Mouse (Mus musculus): ENCODE measurements around the gene Rbm17. TPM values are rescaled to one million over a fixed set of nuclear protein-coding genes. Genes with fewer than 3 reads are reported as not detected.
A peak's percentile ranks its signal among the peaks of the same experiment; 100 is the strongest.

Rbm17 gene
- polyA plus RNA-seq, 1 experiment from 2014 or later: 125 TPM

GRCm38 (mm10) chr2:11557244-11557643 lies 46.7 kb downstream of the Rbm17 start:
- ATAC-seq (ENCODE audit: low FRiP score, low TSS enrichment) (no peak), DNase-seq (no peak)
- WGBS: 66% methylated on average over 3 of the region's 3 CpGs
- Histone ChIP-seq H3K9ac (replicated peaks; ENCODE audit: low read length) (no peak overlapping the region), H3K9me3 (ENCODE audit: control insufficient read depth, low read length) (no peaks in the 10 kb centered on the region), H3K27me3 (ENCODE audit: control insufficient read depth, insufficient read depth, low read length) (peaks cover 14% of the 10 kb centered on the region; the same call in 1 of the 2 replicates), H3K4me2 (ENCODE audit: low read length) (no peak overlapping the region), H3K4me1 (ENCODE audit: control insufficient read depth, insufficient read depth, low read length) (peaks cover 8% of the 10 kb centered on the region), H3K36me3 (ENCODE audit: control insufficient read depth, insufficient read depth, low read length) (no peaks in the 10 kb centered on the region), H3K4me3 (replicated peaks; ENCODE audit: low read depth, low read length) (no peak overlapping the region), H3K27ac (replicated peaks; ENCODE audit: low read depth, low read length) (no peak overlapping the region)

GRCm38 (mm10) chr2:11555316-11555715 lies 48.6 kb downstream of the Rbm17 start:
- WGBS: 57% methylated on average over 6 of the region's 6 CpGs
- ATAC-seq (ENCODE audit: low FRiP score, low TSS enrichment) (no peak), DNase-seq (no peak)
- Histone ChIP-seq H3K9me3 (ENCODE audit: control insufficient read depth, low read length) (no peaks in the 10 kb centered on the region), H3K27ac (replicated peaks; ENCODE audit: low read depth, low read length) (no peak overlapping the region), H3K4me3 (replicated peaks; ENCODE audit: low read depth, low read length) (no peak overlapping the region), H3K4me2 (ENCODE audit: low read length) (no peak overlapping the region), H3K9ac (replicated peaks; ENCODE audit: low read length) (no peak overlapping the region), H3K36me3 (ENCODE audit: control insufficient read depth, insufficient read depth, low read length) (no peaks in the 10 kb centered on the region), H3K4me1 (ENCODE audit: control insufficient read depth, insufficient read depth, low read length) (peaks cover 10% of the 10 kb centered on the region), H3K27me3 (ENCODE audit: control insufficient read depth, insufficient read depth, low read length) (peaks cover 14% of the 10 kb centered on the region; the same call in 1 of the 2 replicates)

- ATAC-seq (ENCODE audit: low FRiP score, low TSS enrichment) (peak; percentile 83), DNase-seq (peak; percentile 74)
- Histone ChIP-seq H3K9ac (replicated peaks; ENCODE audit: low read length) (peak within 1 kb of the TSS; percentile 62), H3K4me1 (ENCODE audit: control insufficient read depth, insufficient read depth, low read length) (peaks cover 10% of the 10 kb centered on the region), H3K36me3 (ENCODE audit: control insufficient read depth, insufficient read depth, low read length) (no peaks in the 10 kb centered on the region), H3K4me3 (replicated peaks; ENCODE audit: low read depth, low read length) (peak within 1 kb of the TSS; percentile 60), H3K9me3 (ENCODE audit: control insufficient read depth, low read length) (no peaks in the 10 kb centered on the region), H3K27ac (replicated peaks; ENCODE audit: low read depth, low read length) (no peak within 1 kb of the TSS), H3K27me3 (ENCODE audit: control insufficient read depth, insufficient read depth, low read length) (peaks cover 14% of the 10 kb centered on the region; the same call in 1 of the 2 replicates), H3K4me2 (ENCODE audit: low read length) (peak within 1 kb of the TSS; percentile 99)
- 2% methylated on average over 67 of the region's 67 CpGs for WGBS
Observed at GRCm38 (mm10) chr2:11553471-11554400, 50.2 kb downstream of the Rbm17 start, which contains the start of gene Pfkfb3. Gene Pfkfb3, minus strand, starts transcription at chr2:11554077.

GRCm38 (mm10) chr2:11552966-11553451 lies 50.9 kb downstream of the Rbm17 start:
- 3% methylated on average over 15 of the region's 15 CpGs for WGBS
- H3K9ac ChIP-seq (replicated peaks; ENCODE audit: low read length): peak overlapping the region; percentile 62
- H3K4me3 ChIP-seq (replicated peaks; ENCODE audit: low read depth, low read length): peak overlapping the region; percentile 60
- H3K27ac ChIP-seq (replicated peaks; ENCODE audit: low read depth, low read length): no peak overlapping the region
- peak; percentile 30 for DNase-seq
- peak overlapping the region; percentile 99 for H3K4me2 ChIP-seq (ENCODE audit: low read length)
- H3K4me1 ChIP-seq (ENCODE audit: control insufficient read depth, insufficient read depth, low read length): peaks cover 10% of the 10 kb centered on the region
- peak; percentile 13; the same call in 1 of the 2 replicates for ATAC-seq (ENCODE audit: low FRiP score, low TSS enrichment)
- peaks cover 14% of the 10 kb centered on the region; the same call in 1 of the 2 replicates for H3K27me3 ChIP-seq (ENCODE audit: control insufficient read depth, insufficient read depth, low read length)
- no peaks in the 10 kb centered on the region for H3K9me3 ChIP-seq (ENCODE audit: control insufficient read depth, low read length)
- H3K36me3 ChIP-seq (ENCODE audit: control insufficient read depth, insufficient read depth, low read length): no peaks in the 10 kb centered on the region

- H3K27me3 ChIP-seq (ENCODE audit: control insufficient read depth, insufficient read depth, low read length): peaks cover 14% of the 10 kb centered on the region; the same call in 1 of the 2 replicates
- H3K36me3 ChIP-seq (ENCODE audit: control insufficient read depth, insufficient read depth, low read length): no peaks in the 10 kb centered on the region
- 5% methylated on average over 9 of the region's 9 CpGs for WGBS
- peak overlapping the region; percentile 99 for H3K4me2 ChIP-seq (ENCODE audit: low read length)
- no peaks in the 10 kb centered on the region for H3K9me3 ChIP-seq (ENCODE audit: control insufficient read depth, low read length)
- peaks cover 10% of the 10 kb centered on the region for H3K4me1 ChIP-seq (ENCODE audit: control insufficient read depth, insufficient read depth, low read length)
- ATAC-seq (ENCODE audit: low FRiP score, low TSS enrichment) (peak; percentile 12; the same call in 1 of the 2 replicates), DNase-seq (peak; percentile 24)
- H3K4me3 ChIP-seq (replicated peaks; ENCODE audit: low read depth, low read length): peak overlapping the region; percentile 60
- H3K9ac ChIP-seq (replicated peaks; ENCODE audit: low read length): no peak overlapping the region
- no peak overlapping the region for H3K27ac ChIP-seq (replicated peaks; ENCODE audit: low read depth, low read length)
Observed at GRCm38 (mm10) chr2:11552297-11552821, 51.6 kb downstream of the Rbm17 start.

GRCm38 (mm10) chr2:11551726-11552125 lies 52.2 kb downstream of the Rbm17 start:
- Histone ChIP-seq H3K4me1 (ENCODE audit: control insufficient read depth, insufficient read depth, low read length) (peaks cover 10% of the 10 kb centered on the region), H3K4me3 (replicated peaks; ENCODE audit: low read depth, low read length) (no peak overlapping the region), H3K9ac (replicated peaks; ENCODE audit: low read length) (no peak overlapping the region), H3K4me2 (ENCODE audit: low read length) (no peak overlapping the region), H3K9me3 (ENCODE audit: control insufficient read depth, low read length) (no peaks in the 10 kb centered on the region), H3K27ac (replicated peaks; ENCODE audit: low read depth, low read length) (no peak overlapping the region), H3K36me3 (ENCODE audit: control insufficient read depth, insufficient read depth, low read length) (no peaks in the 10 kb centered on the region), H3K27me3 (ENCODE audit: control insufficient read depth, insufficient read depth, low read length) (peaks cover 14% of the 10 kb centered on the region; the same call in 1 of the 2 replicates)
- DNase-seq (no peak), ATAC-seq (ENCODE audit: low FRiP score, low TSS enrichment) (no peak)
- WGBS: 34% methylated on average over 1 of the region's 1 CpGs

- Histone ChIP-seq H3K9me3 (ENCODE audit: control insufficient read depth, low read length) (no peaks in the 10 kb centered on the region), H3K4me3 (replicated peaks; ENCODE audit: low read depth, low read length) (no peak overlapping the region), H3K36me3 (ENCODE audit: control insufficient read depth, insufficient read depth, low read length) (no peaks in the 10 kb centered on the region), H3K4me2 (ENCODE audit: low read length) (no peak overlapping the region), H3K4me1 (ENCODE audit: control insufficient read depth, insufficient read depth, low read length) (peaks cover 10% of the 10 kb centered on the region), H3K27ac (replicated peaks; ENCODE audit: low read depth, low read length) (no peak overlapping the region), H3K27me3 (ENCODE audit: control insufficient read depth, insufficient read depth, low read length) (peaks cover 11% of the 10 kb centered on the region; the same call in 1 of the 2 replicates), H3K9ac (replicated peaks; ENCODE audit: low read length) (no peak overlapping the region)
- WGBS: 92% methylated on average over 10 of the region's 10 CpGs
- ATAC-seq (ENCODE audit: low FRiP score, low TSS enrichment) (no peak), DNase-seq (no peak)
Observed at GRCm38 (mm10) chr2:11548508-11548907, 55.4 kb downstream of the Rbm17 start.

DNA sequence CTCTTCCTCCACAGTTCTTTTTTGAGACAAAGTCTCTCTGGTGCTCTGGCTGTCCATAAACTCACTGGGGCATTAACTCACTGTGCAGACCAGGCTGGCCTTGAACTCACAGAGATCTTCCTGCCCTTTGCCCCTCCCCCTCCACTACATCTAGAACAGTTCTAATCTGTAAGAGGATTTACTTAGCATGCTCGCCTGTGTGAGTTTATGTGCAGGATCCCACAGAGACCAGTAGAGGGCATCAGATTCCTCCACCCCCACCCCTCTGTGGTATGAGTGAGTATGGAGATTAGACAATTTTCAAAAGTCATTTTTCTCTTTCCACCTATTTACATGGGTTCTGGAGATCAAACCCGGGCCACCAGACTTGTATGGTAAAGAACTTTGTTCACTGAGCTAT lies 56.3 kb downstream of the Rbm17 start:
- 66% methylated on average over 2 of the region's 2 CpGs for WGBS
- Histone ChIP-seq H3K27ac (replicated peaks; ENCODE audit: low read depth, low read length) (no peak overlapping the region), H3K4me1 (ENCODE audit: control insufficient read depth, insufficient read depth, low read length) (peaks cover 5% of the 10 kb centered on the region; the same call in 1 of the 2 replicates), H3K9ac (replicated peaks; ENCODE audit: low read length) (no peak overlapping the region), H3K9me3 (ENCODE audit: control insufficient read depth, low read length) (no peaks in the 10 kb centered on the region), H3K4me2 (ENCODE audit: low read length) (no peak overlapping the region), H3K36me3 (ENCODE audit: control insufficient read depth, insufficient read depth, low read length) (no peaks in the 10 kb centered on the region), H3K27me3 (ENCODE audit: control insufficient read depth, insufficient read depth, low read length) (peaks cover 4% of the 10 kb centered on the region; the same call in 1 of the 2 replicates), H3K4me3 (replicated peaks; ENCODE audit: low read depth, low read length) (no peak overlapping the region)
- DNase-seq (no peak), ATAC-seq (ENCODE audit: low FRiP score, low TSS enrichment) (no peak)
